Mouse (Mus musculus) MEL (cell line): ENCODE data around the gene Gmds.

Source experiments
- ETS1 ChIP-seq: IDR thresholded peaks from 2 replicates; pipeline ENCODE4 v1.6.1; 2012; ENCODE audit warnings: low read depth, mild to moderate bottlenecking, inconsistent platforms, low read length, improper control_type of control experiment, moderate library complexity
- KAT2A ChIP-seq: conservative IDR thresholded peaks from 2 replicates; pipeline ENCODE4 v1.6.1; 2012; ENCODE audit warnings: low read depth, low read length, improper control_type of control experiment, inconsistent platforms
- MAFK ChIP-seq: IDR thresholded peaks from 2 replicates; pipeline ENCODE4 v1.6.1; 2011; ENCODE audit warnings: low read depth, mild to moderate bottlenecking, low read length, improper control_type of control experiment, borderline replicate concordance
- MAX ChIP-seq: IDR thresholded peaks from 2 replicates; pipeline ENCODE4 v1.6.1; 2011; ENCODE audit warnings: low read length, improper control_type of control experiment
- POLR2A ChIP-seq, 2 experiments: IDR thresholded peaks; 2 replicates each; pipeline ENCODE4 v1.6.1; 2011 to 2012; ENCODE audit warnings: low read length in 2 of 2, mild to moderate bottlenecking in 2 of 2, control low read depth in 1 of 2, improper control_type of control experiment in 1 of 2, low read depth in 1 of 2, moderate library complexity in 1 of 2; ENCODE audit not compliant: control insufficient read depth in 1 of 2, insufficient read depth in 1 of 2, poor library complexity in 1 of 2
- SIN3A ChIP-seq: IDR thresholded peaks from 2 replicates; pipeline ENCODE4 v1.6.1; 2012; ENCODE audit warnings: low read length, improper control_type of control experiment, inconsistent platforms
- SMC3 ChIP-seq: IDR thresholded peaks from 2 replicates; pipeline ENCODE4 v1.6.1; 2011; ENCODE audit warnings: low read depth, low read length, improper control_type of control experiment
- TBP ChIP-seq: IDR thresholded peaks from 2 replicates; pipeline ENCODE4 v1.8.0; 2011; ENCODE audit warnings: low read depth, low read length, improper control_type of control experiment

DNA sequence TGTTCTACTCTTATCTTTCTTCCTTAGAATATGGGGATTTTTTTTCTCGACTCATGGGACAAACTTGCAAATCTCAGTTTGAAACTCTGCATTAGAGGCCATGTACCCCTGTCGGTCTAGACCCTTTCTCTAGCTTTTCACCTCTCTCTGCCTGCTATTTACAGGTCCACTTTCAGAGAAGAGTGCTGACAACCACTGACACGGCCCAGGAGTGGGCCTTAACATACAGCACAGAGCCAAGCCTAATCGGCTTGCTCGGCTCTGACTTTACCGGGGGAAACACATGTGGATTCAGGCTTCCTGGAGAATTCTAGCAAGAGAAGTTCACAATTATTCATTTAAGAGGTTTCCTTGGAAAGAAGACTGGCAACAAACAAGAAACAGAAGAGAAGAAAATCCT, 517.5 kb downstream of the Gmds start:
- TF ChIP-seq TBP (no peak), MAFK (no peak), KAT2A (no peak), SIN3A (no peak), POLR2A (IDR thresholded peaks at IDR 0.05; ENCODE audit: control insufficient read depth in 1 of 2, insufficient read depth in 1 of 2, low read depth in 1 of 2, low read length in 2 of 2, poor library complexity in 1 of 2) (no peak), ETS1 (no peak), SMC3 (no peak), MAX (no peak)
